Mouse (Mus musculus): ENCODE results near the gene Dnah7a.
"Not testable (repeated sequence)": the region's sequence is repeated elsewhere in the genome, so short reads cannot be mapped to it uniquely, and the experiment has no call there.

Gene Dnah7a

GRCm38 (mm10) chr1:53377731-53378130 lies 328.9 kb downstream of the Dnah7a start:
- DNase-seq = no peak

- DNase-seq = not testable (repeated sequence)
Observed at GRCm38 (mm10) chr1:53375965-53376364, 330.6 kb downstream of the Dnah7a start.

- DNase-seq = no peak
Observed at GRCm38 (mm10) chr1:53358988-53359387, 347.6 kb downstream of the Dnah7a start.

GRCm38 (mm10) chr1:53352327-53353261 lies 354.0 kb downstream of the Dnah7a start, which contains the start of the genes Asdurf, Gm28551 and Asnsd1:
Gene Asdurf, minus strand, starts transcription at chr1:53352619.
Gene Gm28551, minus strand, starts transcription at chr1:53352667.
Gene Asnsd1, minus strand, starts transcription at chr1:53352752.
- DNase-seq = peak; percentile 98

Measured in retina, postnatal 1 day (tissue).